Mouse (Mus musculus): Measurements from ENCODE around the gene Lpar3.

- no peak for TF ChIP-seq POLR2A (IDR thresholded peaks at IDR 0.05; ENCODE audit: low read depth, low read length)
- no peak for TF ChIP-seq CTCF (conservative IDR thresholded peaks at IDR 0.05; ENCODE audit: insufficient read depth, insufficient read length, low read depth, low read length)
Measured at GRCm38 (mm10) chr3:146283732-146284361, 63.1 kb downstream of the Lpar3 start.

All from kidney, adult 2 months (tissue).